Mouse (Mus musculus) bone marrow, adult 2 months (tissue): Measurements from ENCODE around the gene Primpol.

ENCODE experiments used
- CTCF ChIP-seq: fragments of 200-500 bp; IDR thresholded peaks from 2 replicates; pipeline ENCODE4 v1.5.1; 2011; ENCODE audit warnings: low read length, control low read depth; ENCODE audit not compliant: control insufficient read depth, insufficient read depth
- POLR2A ChIP-seq: fragments of 200-500 bp; IDR thresholded peaks from 2 replicates; pipeline ENCODE4 v1.6.1; 2011; ENCODE audit warnings: low read depth, mild to moderate bottlenecking, control low read depth, low read length, borderline replicate concordance; ENCODE audit not compliant: control insufficient read depth

- TF ChIP-seq CTCF: no peak
- no peak for TF ChIP-seq POLR2A
Measured at GRCm38 (mm10) chr8:46599314-46599904, 17.6 kb downstream of the Primpol start.
